Mouse (Mus musculus): ENCODE results near the gene Tmie.

GRCm38 (mm10) chr9:110825426-110825825 lies 54.5 kb downstream of the Tmie start:
- no peak for TF ChIP-seq POLR2A (IDR thresholded peaks at IDR 0.05; ENCODE audit: extremely low read depth, insufficient read depth, low read length)
- no peak for TF ChIP-seq CTCF (IDR thresholded peaks at IDR 0.05; ENCODE audit: extremely low read depth, insufficient read depth, low read length)
